In the genomic region with DNA sequence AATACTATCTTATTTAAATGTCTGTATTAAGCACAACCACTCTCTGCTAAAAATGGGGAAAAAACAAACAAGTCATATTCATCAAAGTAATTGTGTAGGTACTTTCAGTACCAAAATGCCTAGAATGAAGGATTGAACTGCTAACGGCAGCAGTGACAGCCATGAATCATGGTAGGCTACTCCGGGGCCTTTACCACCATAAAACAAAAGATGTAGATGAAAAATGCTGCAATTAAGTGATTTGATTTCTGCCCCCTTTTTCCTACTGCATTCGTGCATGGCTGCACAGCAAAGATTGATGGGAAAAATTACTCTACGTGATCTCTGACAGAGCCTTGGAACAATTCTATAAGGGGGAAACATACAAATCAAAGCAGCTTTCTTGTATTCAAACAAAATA, we compare ENCODE assay signal across 27 mouse cellular contexts.
A peak's percentile ranks its signal among the peaks of the same experiment; 100 is the strongest.
DNase-seq lines count a peak whose midpoint lies in the region; ATAC-seq lines count a peak whose summit lies in the region.
"Had no signal": no experiment of that assay in that cellular context is flagged by ENCODE, and none has a peak within 500 bp of the region (broad histone marks: within the 10 kb centered on the region; RNA-seq: fewer than 3 reads in every experiment).

No protein-coding gene starts in this region.

- H3K4me2 ChIP-seq in hindbrain, embryonic 12.5 days (replicated peaks): no peak overlapping the region
- H3K4me2 ChIP-seq in hindbrain, embryonic 16.5 days (ENCODE audit: low read length): no peak overlapping the region
- no peak overlapping the region for H3K4me2 ChIP-seq in neural tube, embryonic 12.5 days (replicated peaks)
- no peak overlapping the region for H3K4me2 ChIP-seq in liver, embryonic 11.5 days
- H3K4me2 ChIP-seq: forebrain, embryonic 13.5 days; heart, embryonic 13.5 days; hindbrain, embryonic 13.5 days had no signal

- H3K4me1 ChIP-seq in hindbrain, embryonic 12.5 days: 0 out of 2 replicates have a peak, but pooled peaks cover 2% of the 10 kb centered on the region
- H3K4me1 ChIP-seq in hindbrain, embryonic 16.5 days (ENCODE audit: control insufficient read depth, insufficient read depth, low read depth, low read length): no peaks in the 10 kb centered on the region
- no peaks in the 10 kb centered on the region for H3K4me1 ChIP-seq in neural tube, embryonic 12.5 days
- no peaks in the 10 kb centered on the region for H3K4me1 ChIP-seq in liver, embryonic 11.5 days (replicated peaks; ENCODE audit: control insufficient read depth, insufficient read depth, low read length)
- H3K4me1 ChIP-seq: forebrain, embryonic 10.5 days; heart, embryonic 10.5 days; heart, embryonic 13.5 days; hindbrain, embryonic 13.5 days had no signal

- no peaks in the 10 kb centered on the region for H3K27me3 ChIP-seq in hindbrain, embryonic 12.5 days
- H3K27me3 ChIP-seq in hindbrain, embryonic 16.5 days (replicated peaks; ENCODE audit: control insufficient read depth, insufficient read depth, low read length): no peaks in the 10 kb centered on the region
- no peaks in the 10 kb centered on the region for H3K27me3 ChIP-seq in neural tube, embryonic 12.5 days (replicated peaks)
- H3K27me3 ChIP-seq in liver, embryonic 11.5 days (replicated peaks; ENCODE audit: control insufficient read depth, insufficient read depth, low read length): no peaks in the 10 kb centered on the region
- H3K27me3 ChIP-seq: CH12.LX; forebrain, embryonic 13.5 days; heart, embryonic 13.5 days; hindbrain, embryonic 13.5 days had no signal

- ATAC-seq in hindbrain, embryonic 12.5 days (ENCODE audit: low FRiP score): peak; percentile 38; the same call in 1 of the 2 replicates
- ATAC-seq in hindbrain, embryonic 16.5 days: no peak
- ATAC-seq in neural tube, embryonic 12.5 days (ENCODE audit: low FRiP score, low read depth): peak; percentile 50; the same call in 1 of the 2 replicates
- ATAC-seq in liver, embryonic 11.5 days (replicated peaks; ENCODE audit: low FRiP score): no peak
- ATAC-seq: forebrain, embryonic 13.5 days; forebrain, embryonic 16.5 days; Patski had no signal

- no peak overlapping the region for H3K27ac ChIP-seq in hindbrain, embryonic 12.5 days
- H3K27ac ChIP-seq in hindbrain, embryonic 16.5 days (ENCODE audit: low read depth, low read length): no peak overlapping the region
- no peak overlapping the region for H3K27ac ChIP-seq in neural tube, embryonic 12.5 days
- no peak overlapping the region for H3K27ac ChIP-seq in liver, embryonic 11.5 days (ENCODE audit: low read depth, low read length)
- H3K27ac ChIP-seq: forebrain, embryonic 10.5 days; forebrain, embryonic 13.5 days; heart, adult 2 months; heart, embryonic 10.5 days; heart, embryonic 13.5 days; hindbrain, embryonic 13.5 days had no signal

- 55% methylated on average over 4 of the region's 4 CpGs for WGBS in hindbrain, embryonic 12.5 days
- 49% methylated on average over 4 of the region's 4 CpGs for WGBS in hindbrain, embryonic 16.5 days
- WGBS in neural tube, embryonic 12.5 days: 28% methylated on average over 4 of the region's 4 CpGs
- WGBS in liver, embryonic 11.5 days: 71% methylated on average over 4 of the region's 4 CpGs

- no peaks in the 10 kb centered on the region for H3K36me3 ChIP-seq in hindbrain, embryonic 12.5 days
- no peaks in the 10 kb centered on the region for H3K36me3 ChIP-seq in hindbrain, embryonic 16.5 days (ENCODE audit: control insufficient read depth, insufficient read depth, low read length)
- H3K36me3 ChIP-seq in neural tube, embryonic 12.5 days: no peaks in the 10 kb centered on the region
- no peaks in the 10 kb centered on the region for H3K36me3 ChIP-seq in liver, embryonic 11.5 days (ENCODE audit: control insufficient read depth, insufficient read depth, low read length)
- H3K36me3 ChIP-seq: forebrain, embryonic 10.5 days; G1E; heart, embryonic 10.5 days; heart, embryonic 13.5 days; hindbrain, embryonic 13.5 days had no signal

- DNase-seq in neural tube, embryonic 10.5 days (ENCODE audit: extremely low spot score, low spot score): no peak
- DNase-seq in retina, embryonic 14.5 days (ENCODE audit: low spot score): peak; percentile 66
- no peak for DNase-seq in lung, postnatal 36 days
- DNase-seq in liver, embryonic 11.5 days (ENCODE audit: low spot score): no peak
- DNase-seq: adrenal gland, postnatal 10 days; adrenal gland, postnatal 36 days; B cell, adult 2 months; cerebellum, adult 18-20 months; cerebellum, adult 9-10 months; cerebellum, postnatal 14 days; gastrocnemius, postnatal 10 days; gastrocnemius, postnatal 36 days; heart, adult 2 months; heart, postnatal 14 days; heart, postnatal 4 days had no signal

- H3K9ac ChIP-seq in hindbrain, embryonic 12.5 days: no peak overlapping the region
- no peak overlapping the region for H3K9ac ChIP-seq in hindbrain, embryonic 16.5 days (ENCODE audit: low read depth, low read length)
- no peak overlapping the region for H3K9ac ChIP-seq in neural tube, embryonic 12.5 days
- no peak overlapping the region for H3K9ac ChIP-seq in liver, embryonic 11.5 days (ENCODE audit: low read depth, low read length)
- H3K9ac ChIP-seq: forebrain, embryonic 13.5 days; heart, embryonic 13.5 days; hindbrain, embryonic 13.5 days had no signal

- H3K4me3 ChIP-seq in hindbrain, embryonic 12.5 days: no peak overlapping the region
- no peak overlapping the region for H3K4me3 ChIP-seq in hindbrain, embryonic 16.5 days (ENCODE audit: low read length)
- H3K4me3 ChIP-seq in neural tube, embryonic 12.5 days: no peak overlapping the region
- no peak overlapping the region for H3K4me3 ChIP-seq in liver, embryonic 11.5 days (ENCODE audit: low read depth, low read length)
- H3K4me3 ChIP-seq: forebrain, embryonic 10.5 days; forebrain, embryonic 13.5 days; heart, adult 2 months; heart, embryonic 10.5 days; heart, embryonic 13.5 days; hindbrain, embryonic 13.5 days had no signal

- H3K9me3 ChIP-seq in hindbrain, embryonic 12.5 days (replicated peaks): no peaks in the 10 kb centered on the region
- H3K9me3 ChIP-seq in hindbrain, embryonic 16.5 days (ENCODE audit: control insufficient read depth, low read length): no peaks in the 10 kb centered on the region
- no peaks in the 10 kb centered on the region for H3K9me3 ChIP-seq in neural tube, embryonic 12.5 days
- H3K9me3 ChIP-seq in liver, embryonic 11.5 days (ENCODE audit: control insufficient read depth, low read length): no peaks in the 10 kb centered on the region
- H3K9me3 ChIP-seq: forebrain, embryonic 10.5 days; forebrain, embryonic 13.5 days; G1E; heart, embryonic 10.5 days; heart, embryonic 13.5 days; hindbrain, embryonic 13.5 days had no signal

Comparison
In these comparisons a context has a peak if more than half of its experiments do, and no peak if none do; other contexts are left out.
1. ATAC-seq: peak in hindbrain, embryonic 12.5 days (single experiment) and neural tube, embryonic 12.5 days (single experiment); none in hindbrain, embryonic 16.5 days (single experiment) and liver, embryonic 11.5 days (single experiment).